Mouse (Mus musculus) heart, postnatal 0 days (tissue): Measurements from ENCODE around the gene Ubr3.

Source experiments
- CTCF ChIP-seq: IDR thresholded peaks from 2 replicates; pipeline ENCODE4 v1.5.1; 2016; ENCODE audit warnings: antibody characterized with exemption, control low read depth, low read depth
- EP300 ChIP-seq: IDR thresholded peaks from 2 replicates; pipeline ENCODE4 v1.6.1; 2016; ENCODE audit warnings: antibody characterized with exemption, low read depth

- TF ChIP-seq CTCF (peak; percentile 20; the same call in 1 of the 2 replicates), EP300 (no peak)
Observed at GRCm38 (mm10) chr2:69856392-69856791, 40.7 kb upstream of the Ubr3 start.
